Mouse (Mus musculus) skeletal muscle tissue, postnatal 0 days (tissue): ENCODE results near the gene Hp. TPM values are rescaled to one million over a fixed set of nuclear protein-coding genes. Genes with fewer than 3 reads are reported as not detected.

Experiments used
- polyA plus RNA-seq: library from polyadenylated mRNA; unstranded; fragments of >200 nt; fragmentation: Nextera tagmentation; extraction: Ambion mirVana; gene quantifications from 2 replicates; pipeline ENCODE4 v1.2.1, GENCODE M21; 2015

Gene Hp
- 3.9 and 48.4 TPM in 2 replicates for polyA plus RNA-seq

GRCm38 (mm10) chr8:109578900-109579301, at the start of gene Hp:
Gene Hp (minus strand): TSS chr8:109579172.

GRCm38 (mm10) chr8:109614243-109615210, 35.6 kb upstream of the Hp start, which contains the start of gene Pkd1l3:
Gene Pkd1l3 (plus strand): TSS chr8:109614517.

GRCm38 (mm10) chr8:109608271-109609152, 29.5 kb upstream of the Hp start, which contains the start of gene Dhodh:
Gene Dhodh (minus strand): TSS chr8:109608673.

GRCm38 (mm10) chr8:109565498-109566333, 13.3 kb downstream of the Hp start, which contains the start of the genes Dhx38 and Txnl4b:
Gene Dhx38 (minus strand): TSS chr8:109565861.
Gene Txnl4b (plus strand): TSS chr8:109565892.

Other genes starting within 250 kb of the Hp start
- not detected in 2 replicates for gene Pmfbp1, start 85.1 kb downstream of the Hp start, polyA plus RNA-seq
- gene Dhx38, start 13.3 kb downstream of the Hp start, polyA plus RNA-seq = 7.0 and 7.3 TPM in 2 replicates
- 17.7 and 17.8 TPM in 2 replicates for gene Txnl4b, start 13.3 kb downstream of the Hp start, polyA plus RNA-seq
- 19.8 and 22.7 TPM in 2 replicates for gene Dhodh, start 29.5 kb upstream of the Hp start, polyA plus RNA-seq
- gene Pkd1l3, start 35.3 kb upstream of the Hp start, polyA plus RNA-seq = 0.04 and 0.15 TPM in 2 replicates
- gene Ist1, start 114.1 kb upstream of the Hp start, polyA plus RNA-seq = 54.9 and 58.1 TPM in 2 replicates
- gene Zfp821, start 126.4 kb upstream of the Hp start, polyA plus RNA-seq = 8.3 and 9.0 TPM in 2 replicates
- 3.2 and 3.3 TPM in 2 replicates for gene Atxn1l, start 158.6 kb upstream of the Hp start, polyA plus RNA-seq
- gene Ap1g1, start 199.4 kb upstream of the Hp start, polyA plus RNA-seq = 16.7 and 18.4 TPM in 2 replicates